Mouse (Mus musculus): ENCODE data around the gene Areg. TPM values are rescaled to one million over a fixed set of nuclear protein-coding genes. Genes with fewer than 3 reads are reported as not detected.

Areg gene
- polyA plus RNA-seq, 1 experiment, result not detected

- no peaks in the 10 kb centered on the region for H3K27me3 ChIP-seq (ENCODE audit: control insufficient read depth, insufficient read depth, low read length)
- no peak for TF ChIP-seq CTCF (IDR thresholded peaks at IDR 0.05; ENCODE audit: control insufficient read depth, insufficient read depth, insufficient replicate concordance, low read depth, low read length)
- TF ChIP-seq POLR2A (IDR thresholded peaks at IDR 0.05; ENCODE audit: control insufficient read depth, low read depth, low read length), result no peak
- H3K4me1 ChIP-seq (ENCODE audit: control insufficient read depth, insufficient read depth, low read length), result no peaks in the 10 kb centered on the region
- H3K36me3 ChIP-seq (ENCODE audit: control insufficient read depth, insufficient read depth, low read length), result no peaks in the 10 kb centered on the region
- no peak overlapping the region for H3K4me3 ChIP-seq (ENCODE audit: control insufficient read depth, low read depth, low read length)
- H3K27ac ChIP-seq (ENCODE audit: control insufficient read depth, insufficient read depth, low read depth, low read length), result no peak overlapping the region
Measured at GRCm38 (mm10) chr5:91111019-91111418, 28.4 kb upstream of the Areg start.

- TF ChIP-seq CTCF (IDR thresholded peaks at IDR 0.05; ENCODE audit: control insufficient read depth, insufficient read depth, insufficient replicate concordance, low read depth, low read length) (no peak), POLR2A (IDR thresholded peaks at IDR 0.05; ENCODE audit: control insufficient read depth, low read depth, low read length) (no peak)
Measured at GRCm38 (mm10) chr5:91113967-91114366, 25.4 kb upstream of the Areg start.

GRCm38 (mm10) chr5:91114574-91114973, 24.8 kb upstream of the Areg start:
- H3K4me3 ChIP-seq (ENCODE audit: control insufficient read depth, low read depth, low read length), result no peak overlapping the region
- H3K27me3 ChIP-seq (ENCODE audit: control insufficient read depth, insufficient read depth, low read length), result no peaks in the 10 kb centered on the region
- no peak overlapping the region for H3K27ac ChIP-seq (ENCODE audit: control insufficient read depth, insufficient read depth, low read depth, low read length)
- TF ChIP-seq CTCF (IDR thresholded peaks at IDR 0.05; ENCODE audit: control insufficient read depth, insufficient read depth, insufficient replicate concordance, low read depth, low read length), result no peak
- no peak for TF ChIP-seq POLR2A (IDR thresholded peaks at IDR 0.05; ENCODE audit: control insufficient read depth, low read depth, low read length)
- no peaks in the 10 kb centered on the region for H3K4me1 ChIP-seq (ENCODE audit: control insufficient read depth, insufficient read depth, low read length)
- H3K36me3 ChIP-seq (ENCODE audit: control insufficient read depth, insufficient read depth, low read length), result no peaks in the 10 kb centered on the region

More at GRCm38 (mm10) chr5:91113967-91114366, 25.4 kb upstream of the Areg start:
- Histone ChIP-seq H3K4me3 (ENCODE audit: control insufficient read depth, low read depth, low read length) (no peak overlapping the region), H3K27me3 (ENCODE audit: control insufficient read depth, insufficient read depth, low read length) (no peaks in the 10 kb centered on the region), H3K36me3 (ENCODE audit: control insufficient read depth, insufficient read depth, low read length) (no peaks in the 10 kb centered on the region), H3K27ac (ENCODE audit: control insufficient read depth, insufficient read depth, low read depth, low read length) (no peak overlapping the region), H3K4me1 (ENCODE audit: control insufficient read depth, insufficient read depth, low read length) (no peaks in the 10 kb centered on the region)

GRCm38 (mm10) chr5:91118618-91119017, 20.8 kb upstream of the Areg start:
- Histone ChIP-seq H3K27me3 (ENCODE audit: control insufficient read depth, insufficient read depth, low read length) (no peaks in the 10 kb centered on the region), H3K27ac (ENCODE audit: control insufficient read depth, insufficient read depth, low read depth, low read length) (no peak overlapping the region), H3K36me3 (ENCODE audit: control insufficient read depth, insufficient read depth, low read length) (no peaks in the 10 kb centered on the region), H3K4me3 (ENCODE audit: control insufficient read depth, low read depth, low read length) (no peak overlapping the region), H3K4me1 (ENCODE audit: control insufficient read depth, insufficient read depth, low read length) (no peaks in the 10 kb centered on the region)
- TF ChIP-seq CTCF (IDR thresholded peaks at IDR 0.05; ENCODE audit: control insufficient read depth, insufficient read depth, insufficient replicate concordance, low read depth, low read length) (no peak), POLR2A (IDR thresholded peaks at IDR 0.05; ENCODE audit: control insufficient read depth, low read depth, low read length) (no peak)

- Histone ChIP-seq H3K27ac (ENCODE audit: control insufficient read depth, insufficient read depth, low read depth, low read length) (no peak overlapping the region), H3K36me3 (ENCODE audit: control insufficient read depth, insufficient read depth, low read length) (no peaks in the 10 kb centered on the region), H3K4me1 (ENCODE audit: control insufficient read depth, insufficient read depth, low read length) (no peaks in the 10 kb centered on the region), H3K27me3 (ENCODE audit: control insufficient read depth, insufficient read depth, low read length) (no peaks in the 10 kb centered on the region), H3K4me3 (ENCODE audit: control insufficient read depth, low read depth, low read length) (no peak overlapping the region)
- TF ChIP-seq CTCF (IDR thresholded peaks at IDR 0.05; ENCODE audit: control insufficient read depth, insufficient read depth, insufficient replicate concordance, low read depth, low read length) (no peak), POLR2A (IDR thresholded peaks at IDR 0.05; ENCODE audit: control insufficient read depth, low read depth, low read length) (no peak)
Measured at GRCm38 (mm10) chr5:91123404-91123803, 16.0 kb upstream of the Areg start.

- H3K4me1 ChIP-seq (ENCODE audit: control insufficient read depth, insufficient read depth, low read length), result no peaks in the 10 kb centered on the region
- H3K4me3 ChIP-seq (ENCODE audit: control insufficient read depth, low read depth, low read length), result no peak overlapping the region
- H3K27ac ChIP-seq (ENCODE audit: control insufficient read depth, insufficient read depth, low read depth, low read length), result no peak overlapping the region
- no peaks in the 10 kb centered on the region for H3K36me3 ChIP-seq (ENCODE audit: control insufficient read depth, insufficient read depth, low read length)
- TF ChIP-seq POLR2A (IDR thresholded peaks at IDR 0.05; ENCODE audit: control insufficient read depth, low read depth, low read length), result no peak
- TF ChIP-seq CTCF (IDR thresholded peaks at IDR 0.05; ENCODE audit: control insufficient read depth, insufficient read depth, insufficient replicate concordance, low read depth, low read length), result no peak
- H3K27me3 ChIP-seq (ENCODE audit: control insufficient read depth, insufficient read depth, low read length), result no peaks in the 10 kb centered on the region
Measured at GRCm38 (mm10) chr5:91124140-91124539, 15.3 kb upstream of the Areg start.

GRCm38 (mm10) chr5:91126623-91127022, 12.8 kb upstream of the Areg start:
- Histone ChIP-seq H3K36me3 (ENCODE audit: control insufficient read depth, insufficient read depth, low read length) (no peaks in the 10 kb centered on the region), H3K27ac (ENCODE audit: control insufficient read depth, insufficient read depth, low read depth, low read length) (no peak overlapping the region), H3K4me3 (ENCODE audit: control insufficient read depth, low read depth, low read length) (no peak overlapping the region), H3K27me3 (ENCODE audit: control insufficient read depth, insufficient read depth, low read length) (no peaks in the 10 kb centered on the region), H3K4me1 (ENCODE audit: control insufficient read depth, insufficient read depth, low read length) (no peaks in the 10 kb centered on the region)
- TF ChIP-seq POLR2A (IDR thresholded peaks at IDR 0.05; ENCODE audit: control insufficient read depth, low read depth, low read length) (no peak), CTCF (IDR thresholded peaks at IDR 0.05; ENCODE audit: control insufficient read depth, insufficient read depth, insufficient replicate concordance, low read depth, low read length) (no peak)

- H3K27ac ChIP-seq (ENCODE audit: control insufficient read depth, insufficient read depth, low read depth, low read length), result no peak overlapping the region
- TF ChIP-seq CTCF (IDR thresholded peaks at IDR 0.05; ENCODE audit: control insufficient read depth, insufficient read depth, insufficient replicate concordance, low read depth, low read length) (no peak), POLR2A (IDR thresholded peaks at IDR 0.05; ENCODE audit: control insufficient read depth, low read depth, low read length) (no peak)
- no peaks in the 10 kb centered on the region for H3K36me3 ChIP-seq (ENCODE audit: control insufficient read depth, insufficient read depth, low read length)
- no peaks in the 10 kb centered on the region for H3K27me3 ChIP-seq (ENCODE audit: control insufficient read depth, insufficient read depth, low read length)
- H3K4me3 ChIP-seq (ENCODE audit: control insufficient read depth, low read depth, low read length), result peak overlapping the region; percentile 24
- H3K4me1 ChIP-seq (ENCODE audit: control insufficient read depth, insufficient read depth, low read length), result peaks cover 7% of the 10 kb centered on the region
Measured at GRCm38 (mm10) chr5:91134961-91135360, 4.4 kb upstream of the Areg start.
